7 mouse cellular contexts compared by ENCODE assay signal in the genomic region with DNA sequence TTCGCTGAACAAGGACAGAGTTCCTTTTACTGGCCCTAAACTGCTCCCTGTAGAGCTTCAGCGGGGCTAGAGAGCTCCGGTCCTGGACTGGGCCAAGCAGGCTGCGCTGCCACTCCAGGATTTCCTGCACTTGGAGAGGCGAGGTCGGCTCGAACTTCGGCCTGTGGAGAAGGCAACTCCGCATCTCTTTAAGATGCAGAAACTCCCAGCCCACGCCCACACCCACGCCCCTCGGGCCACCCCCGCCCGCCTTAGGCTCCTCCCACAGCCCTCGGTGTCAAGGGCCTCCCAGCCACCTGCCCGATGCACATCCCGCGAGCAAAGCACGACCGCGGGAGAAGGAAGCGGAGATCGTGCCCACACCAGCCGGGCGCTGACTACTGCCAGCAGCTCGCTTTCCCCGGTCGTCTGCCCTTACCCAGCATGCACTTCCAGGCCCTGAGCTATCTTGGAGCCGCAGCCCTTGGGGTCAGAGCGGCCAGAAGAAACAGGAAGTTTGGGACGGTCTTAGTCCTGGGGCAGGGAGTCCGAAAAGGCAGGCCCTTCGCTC. TPM values are rescaled to one million over a fixed set of nuclear protein-coding genes. Genes with fewer than 3 reads are reported as not detected.
A peak's percentile ranks its signal among the peaks of the same experiment; 100 is the strongest.
DNase-seq lines count a peak whose midpoint lies in the region; ATAC-seq lines count a peak whose summit lies in the region.

No protein-coding gene starts in this region.

- H3K4me2 ChIP-seq in embryonic facial prominence, embryonic 13.5 days, result peak overlapping the region; percentile 63
- peak overlapping the region; percentile 63 for H3K4me2 ChIP-seq in limb, embryonic 13.5 days (replicated peaks)
- H3K4me2 ChIP-seq in midbrain, embryonic 15.5 days, result peak overlapping the region; percentile 65

- peaks cover 34% of the 10 kb centered on the region for H3K27me3 ChIP-seq in embryonic facial prominence, embryonic 13.5 days
- peaks cover 38% of the 10 kb centered on the region for H3K27me3 ChIP-seq in limb, embryonic 13.5 days
- H3K27me3 ChIP-seq in midbrain, embryonic 15.5 days (replicated peaks), result no peaks in the 10 kb centered on the region

- H3K4me3 ChIP-seq in embryonic facial prominence, embryonic 13.5 days, result peak overlapping the region; percentile 46
- H3K4me3 ChIP-seq in limb, embryonic 13.5 days, result peak overlapping the region; percentile 47
- H3K4me3 ChIP-seq in midbrain, embryonic 15.5 days, result peak overlapping the region; percentile 44

- ATAC-seq in embryonic facial prominence, embryonic 13.5 days (ENCODE audit: insufficient number of reproducible peaks, insufficient read depth, low FRiP score, low TSS enrichment, low read depth), result peak; percentile 63
- ATAC-seq in limb, embryonic 13.5 days (ENCODE audit: low FRiP score, low read depth), result peak; percentile 78
- peak; percentile 73 for ATAC-seq in midbrain, embryonic 15.5 days (replicated peaks)

- H3K27ac ChIP-seq in embryonic facial prominence, embryonic 13.5 days, result no peak overlapping the region
- no peak overlapping the region for H3K27ac ChIP-seq in limb, embryonic 13.5 days
- H3K27ac ChIP-seq in midbrain, embryonic 15.5 days, result no peak overlapping the region

- H3K36me3 ChIP-seq in embryonic facial prominence, embryonic 13.5 days, result no peaks in the 10 kb centered on the region
- H3K36me3 ChIP-seq in limb, embryonic 13.5 days, result no peaks in the 10 kb centered on the region
- no peaks in the 10 kb centered on the region for H3K36me3 ChIP-seq in midbrain, embryonic 15.5 days (replicated peaks)

- no peaks in the 10 kb centered on the region for H3K9me3 ChIP-seq in embryonic facial prominence, embryonic 13.5 days
- H3K9me3 ChIP-seq in limb, embryonic 13.5 days, result no peaks in the 10 kb centered on the region
- H3K9me3 ChIP-seq in midbrain, embryonic 15.5 days, result no peaks in the 10 kb centered on the region

- DNase-seq in adrenal gland, postnatal 4 days (ENCODE audit: low spot score in 2 of 2), result peak; percentile 53 to 64
- peak; percentile 84 for DNase-seq in heart, adult 8-10 months (ENCODE audit: low spot score)
- DNase-seq in kidney, adult 9 months, result peak; percentile 89
- DNase-seq in spleen, adult 18-20 months, result peak; percentile 80 to 81

- peak overlapping the region; percentile 52 for H3K9ac ChIP-seq in embryonic facial prominence, embryonic 13.5 days
- peak overlapping the region; percentile 21; the same call in 1 of the 2 replicates for H3K9ac ChIP-seq in limb, embryonic 13.5 days
- peak overlapping the region; percentile 22; the same call in 1 of the 2 replicates for H3K9ac ChIP-seq in midbrain, embryonic 15.5 days

- WGBS in embryonic facial prominence, embryonic 13.5 days, result 17% methylated on average over 33 of the region's 33 CpGs
- 11% methylated on average over 33 of the region's 33 CpGs for WGBS in limb, embryonic 13.5 days
- 13% methylated on average over 29 of the region's 33 CpGs for WGBS in midbrain, embryonic 15.5 days

- H3K4me1 ChIP-seq in embryonic facial prominence, embryonic 13.5 days, result peaks cover 3% of the 10 kb centered on the region; the same call in 1 of the 2 replicates
- H3K4me1 ChIP-seq in limb, embryonic 13.5 days, result peaks cover 4% of the 10 kb centered on the region; the same call in 1 of the 2 replicates
- H3K4me1 ChIP-seq in midbrain, embryonic 15.5 days, result peaks cover 7% of the 10 kb centered on the region; the same call in 1 of the 2 replicates

RNA-seq across cellular contexts. Expression of a gene that starts 26.6 kb away (rescaled TPM):
- 10 to 100 TPM; 12.4 to 12.6 TPM for total RNA-seq in adrenal gland, postnatal 4 days (2021)
- polyA plus RNA-seq in embryonic facial prominence, embryonic 13.5 days (2015; fragmentation: Nextera tagmentation; extraction: Ambion mirVana), result 6.2 and 6.8 TPM in 2 replicates
- 1 to 10 TPM; 4.9 to 6.1 (median 5.5) TPM for total RNA-seq in heart, adult 8-10 months (2022)
- 6.8 and 6.9 TPM in 2 replicates for polyA plus RNA-seq in limb, embryonic 13.5 days (2015; fragmentation: Nextera tagmentation; extraction: Ambion mirVana)
- polyA plus RNA-seq in midbrain, embryonic 15.5 days (2015; fragmentation: Nextera tagmentation; extraction: Ambion mirVana), result 6.2 and 8.4 TPM in 2 replicates

RNA-seq across cellular contexts. Expression of a gene that starts 57.9 kb away (rescaled TPM):
- total RNA-seq in adrenal gland, postnatal 4 days (2021), result 10 to 100 TPM; 17.4 to 23.0 TPM
- polyA plus RNA-seq in embryonic facial prominence, embryonic 13.5 days (2015; fragmentation: Nextera tagmentation; extraction: Ambion mirVana), result 21.8 and 22.5 TPM in 2 replicates
- total RNA-seq in heart, adult 8-10 months (2022), result 10 to 100 TPM; 11.0 to 18.6 (median 17.0) TPM
- 22.6 and 23.2 TPM in 2 replicates for polyA plus RNA-seq in limb, embryonic 13.5 days (2015; fragmentation: Nextera tagmentation; extraction: Ambion mirVana)
- polyA plus RNA-seq in midbrain, embryonic 15.5 days (2015; fragmentation: Nextera tagmentation; extraction: Ambion mirVana), result 13.3 and 16.0 TPM in 2 replicates
